Mouse (Mus musculus): ENCODE results near the gene Lexm. TPM values are rescaled to one million over a fixed set of nuclear protein-coding genes. Genes with fewer than 3 reads are reported as not detected.

Gene Lexm
- polyA plus RNA-seq, 1 experiment from 2014 or later = not detected

DNA sequence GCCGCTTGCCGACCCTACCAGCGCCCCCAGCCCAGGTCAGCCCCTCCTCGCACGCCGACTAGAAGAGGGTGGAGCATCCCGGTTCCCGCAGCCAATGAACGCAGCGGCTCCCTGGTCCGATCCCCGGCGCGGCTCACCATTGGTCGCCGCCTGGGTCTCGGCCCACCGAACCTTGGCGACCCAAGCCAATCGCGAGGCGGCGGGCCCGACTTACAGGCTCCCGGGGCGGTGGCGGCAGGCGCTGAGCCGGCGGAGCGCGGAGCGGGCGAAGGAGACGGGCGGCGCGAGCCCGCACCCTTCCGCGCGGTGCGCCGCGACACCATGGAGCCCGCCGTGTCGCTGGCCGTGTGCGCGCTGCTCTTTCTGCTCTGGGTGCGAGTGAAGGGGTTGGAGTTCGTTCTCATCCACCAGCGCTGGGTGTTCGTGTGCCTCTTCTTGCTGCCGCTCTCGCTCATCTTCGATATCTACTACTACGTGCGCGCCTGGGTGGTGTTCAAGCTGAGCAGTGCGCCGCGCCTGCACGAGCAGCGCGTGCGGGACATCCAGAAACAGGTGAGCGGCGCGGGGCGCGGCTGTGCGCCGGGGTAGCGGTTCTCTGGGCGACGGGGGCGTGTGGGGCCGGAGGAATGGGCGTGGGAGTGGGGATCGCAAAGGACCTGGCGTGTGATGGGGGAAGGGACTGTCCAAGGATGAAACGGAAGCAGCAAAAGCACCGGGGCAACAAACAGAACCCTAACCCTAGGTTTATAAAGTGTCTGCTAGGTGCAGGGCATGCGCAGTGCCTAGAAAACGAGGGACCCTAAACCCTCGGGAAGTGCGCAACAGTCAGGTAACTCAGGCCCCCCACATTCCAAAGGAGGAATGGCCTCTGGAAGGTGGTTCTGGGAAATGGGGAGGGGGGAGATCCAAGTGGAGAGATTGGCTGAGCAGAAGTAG, 55.9 kb downstream of the Lexm start, which contains the start of gene Dhcr24:
Dhcr24 (plus strand) TSS at position 193 of the 936 bp plus-strand sequence.
- WGBS = under 1% methylated on average over 89 of the region's 89 CpGs
- no peaks in the 10 kb centered on the region for H3K9me3 ChIP-seq (ENCODE audit: control insufficient read depth)
- peak within 1 kb of the TSS; percentile 94 for H3K4me2 ChIP-seq (replicated peaks; ENCODE audit: low read depth)
- peak; percentile 93 for ATAC-seq
- H3K9ac ChIP-seq (ENCODE audit: low read depth, low read length) = peak within 1 kb of the TSS; percentile 50
- H3K4me1 ChIP-seq (replicated peaks; ENCODE audit: control insufficient read depth, insufficient read depth, low read length) = peaks cover 10% of the 10 kb centered on the region
- H3K27me3 ChIP-seq (replicated peaks; ENCODE audit: control insufficient read depth, insufficient read depth, low read length) = no peaks in the 10 kb centered on the region
- peak within 1 kb of the TSS; percentile 69 for H3K4me3 ChIP-seq (ENCODE audit: low read depth, low read length)
- peaks cover 23% of the 10 kb centered on the region for H3K36me3 ChIP-seq (ENCODE audit: control insufficient read depth, insufficient read depth)
- no peak for TF ChIP-seq CTCF (IDR thresholded peaks at IDR 0.05; ENCODE audit: low read depth)
- H3K27ac ChIP-seq (ENCODE audit: low read depth, low read length) = peak within 1 kb of the TSS; percentile 81

DNA sequence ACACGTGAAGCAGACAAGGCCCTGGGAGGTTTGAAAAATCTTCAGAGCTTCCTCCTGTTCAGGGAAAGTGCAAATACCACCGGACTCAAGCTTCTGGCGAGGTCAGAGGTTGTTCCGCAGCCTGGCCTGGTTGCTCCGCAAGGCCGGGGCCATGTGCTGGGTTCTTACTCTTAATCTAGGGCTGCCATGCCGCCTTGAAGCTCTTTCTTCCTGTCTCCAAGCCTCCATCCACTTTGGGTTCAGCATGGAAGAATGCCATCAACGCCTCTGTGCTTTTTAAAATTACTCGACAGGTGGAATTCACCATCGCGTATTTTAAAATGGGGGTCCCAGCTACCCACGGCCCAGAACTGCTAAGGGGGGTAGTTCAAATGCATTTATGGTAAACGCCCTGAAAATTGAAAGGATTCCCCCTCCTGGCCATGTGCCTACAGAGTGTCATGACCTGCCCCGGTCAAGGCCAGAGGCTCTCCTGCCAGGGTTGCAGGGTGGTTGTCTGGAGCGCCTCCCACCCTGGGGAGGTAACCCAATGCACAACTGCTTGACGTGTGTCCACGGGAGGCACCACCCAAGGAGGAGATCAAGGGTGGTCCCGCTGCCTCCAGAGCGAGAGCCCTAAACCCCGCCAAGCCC, 56.7 kb downstream of the Lexm start:
- peak; percentile 71 for ATAC-seq
- H3K4me2 ChIP-seq (replicated peaks; ENCODE audit: low read depth) = peak overlapping the region; percentile 94
- H3K27ac ChIP-seq (ENCODE audit: low read depth, low read length) = peak overlapping the region; percentile 81
- H3K36me3 ChIP-seq (ENCODE audit: control insufficient read depth, insufficient read depth) = peaks cover 16% of the 10 kb centered on the region
- TF ChIP-seq CTCF (IDR thresholded peaks at IDR 0.05; ENCODE audit: low read depth) = no peak
- no peaks in the 10 kb centered on the region for H3K9me3 ChIP-seq (ENCODE audit: control insufficient read depth)
- no peaks in the 10 kb centered on the region for H3K27me3 ChIP-seq (replicated peaks; ENCODE audit: control insufficient read depth, insufficient read depth, low read length)
- peak overlapping the region; percentile 69 for H3K4me3 ChIP-seq (ENCODE audit: low read depth, low read length)
- H3K4me1 ChIP-seq (replicated peaks; ENCODE audit: control insufficient read depth, insufficient read depth, low read length) = peaks cover 10% of the 10 kb centered on the region
- H3K9ac ChIP-seq (ENCODE audit: low read depth, low read length) = no peak overlapping the region
- WGBS = 3% methylated on average over 19 of the region's 20 CpGs

DNA sequence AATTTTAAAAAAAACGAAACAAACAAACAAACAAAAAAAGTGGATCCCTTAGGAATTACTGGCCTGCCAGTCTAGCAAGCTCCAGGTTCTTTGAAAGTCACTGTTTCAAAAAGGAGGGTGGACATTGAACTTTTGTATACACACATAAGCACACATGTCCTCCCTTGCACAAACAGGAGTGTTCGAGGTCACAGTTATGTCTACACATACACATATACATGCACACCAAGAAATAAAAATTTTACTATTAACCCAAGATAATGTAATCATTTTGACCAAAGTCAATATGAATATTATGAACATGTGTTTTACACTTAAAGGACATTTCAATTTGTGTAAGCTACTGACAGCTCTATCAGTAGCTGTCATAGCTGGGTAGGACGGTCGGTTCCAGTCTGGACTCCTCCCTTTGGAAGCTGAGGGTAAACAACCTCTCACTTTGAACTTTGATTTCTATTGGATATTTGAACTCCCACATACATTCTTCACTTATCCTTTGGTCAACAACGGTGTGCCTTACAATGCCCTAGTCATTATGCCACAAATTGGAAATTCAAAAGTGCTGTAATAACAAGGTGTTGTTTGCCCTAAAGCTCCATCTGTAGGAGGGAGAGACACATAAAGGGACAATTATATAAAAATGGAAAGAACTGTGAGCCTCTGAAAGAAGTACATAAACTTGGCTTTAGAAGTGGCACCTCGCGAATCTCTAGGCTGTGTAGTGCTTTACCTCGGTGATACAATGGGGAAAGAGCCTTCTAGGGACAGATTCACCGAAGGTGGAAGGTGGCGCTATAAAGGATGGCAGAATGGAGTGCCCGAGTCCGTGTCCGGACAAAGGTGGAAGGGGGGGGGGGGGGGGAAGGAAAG, 57.5 kb downstream of the Lexm start:
- peaks cover 10% of the 10 kb centered on the region for H3K4me1 ChIP-seq (replicated peaks; ENCODE audit: control insufficient read depth, insufficient read depth, low read length)
- H3K27ac ChIP-seq (ENCODE audit: low read depth, low read length) = peak overlapping the region; percentile 81
- no peak for TF ChIP-seq CTCF (IDR thresholded peaks at IDR 0.05; ENCODE audit: low read depth)
- H3K36me3 ChIP-seq (ENCODE audit: control insufficient read depth, insufficient read depth) = peaks cover 9% of the 10 kb centered on the region
- H3K27me3 ChIP-seq (replicated peaks; ENCODE audit: control insufficient read depth, insufficient read depth, low read length) = no peaks in the 10 kb centered on the region
- peak overlapping the region; percentile 94 for H3K4me2 ChIP-seq (replicated peaks; ENCODE audit: low read depth)
- 23% methylated on average over 13 of the region's 13 CpGs for WGBS
- H3K9me3 ChIP-seq (ENCODE audit: control insufficient read depth) = no peaks in the 10 kb centered on the region
- H3K9ac ChIP-seq (ENCODE audit: low read depth, low read length) = no peak overlapping the region
- H3K4me3 ChIP-seq (ENCODE audit: low read depth, low read length) = no peak overlapping the region
- peak; percentile 31; the same call in 1 of the 2 replicates for ATAC-seq

DNA sequence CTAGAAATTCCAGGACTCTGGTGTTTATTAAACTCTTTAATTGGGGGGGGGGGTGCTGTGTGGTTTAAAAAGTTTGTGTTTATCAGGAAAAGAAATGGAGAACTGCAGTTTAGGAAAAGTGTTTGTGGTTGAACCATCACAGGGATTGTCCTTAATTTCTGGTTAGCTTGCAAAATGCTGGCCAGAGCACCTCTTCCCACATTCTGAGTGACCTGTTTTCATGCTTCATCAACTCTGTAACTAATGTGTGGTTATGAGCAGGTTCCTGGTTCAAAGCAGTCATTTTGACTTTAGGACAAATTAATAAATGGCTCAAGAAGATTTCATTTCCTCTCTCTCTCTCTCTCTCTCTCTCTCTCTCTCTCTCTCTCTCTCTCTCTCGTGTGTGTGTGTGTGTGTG, 59.1 kb downstream of the Lexm start:
- no CpG with 5 or more reads among the region's 1 CpGs for WGBS

DNA sequence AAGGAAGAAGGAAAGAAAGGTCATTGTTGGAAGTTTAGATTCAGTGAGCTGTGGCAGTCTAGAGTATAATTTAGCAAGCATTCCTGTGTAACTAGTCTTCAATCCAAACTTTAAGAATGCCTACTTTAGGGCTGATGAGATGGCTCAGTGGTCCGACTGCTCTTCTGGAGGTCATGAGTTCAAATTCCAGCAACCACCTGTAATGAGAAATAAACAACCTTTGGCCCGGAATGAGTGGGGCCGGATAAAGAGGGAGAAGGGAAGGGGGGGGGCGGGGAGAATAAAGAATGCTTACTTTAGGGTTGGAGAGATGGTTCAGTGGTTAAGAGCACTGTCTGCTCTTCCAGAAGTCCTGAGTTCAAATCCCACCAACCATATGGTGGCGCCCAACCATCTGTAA, 59.8 kb downstream of the Lexm start:
- no peak for TF ChIP-seq CTCF (IDR thresholded peaks at IDR 0.05; ENCODE audit: low read depth)
- no peak overlapping the region for H3K9ac ChIP-seq (ENCODE audit: low read depth, low read length)
- WGBS = 50% methylated on average over 5 of the region's 5 CpGs

More for the DNA sequence above, 59.1 kb downstream of the Lexm start:
- Histone ChIP-seq H3K4me1 (replicated peaks; ENCODE audit: control insufficient read depth, insufficient read depth, low read length) (peaks cover 10% of the 10 kb centered on the region), H3K4me2 (replicated peaks; ENCODE audit: low read depth) (no peak overlapping the region), H3K9me3 (ENCODE audit: control insufficient read depth) (no peaks in the 10 kb centered on the region), H3K9ac (ENCODE audit: low read depth, low read length) (no peak overlapping the region), H3K4me3 (ENCODE audit: low read depth, low read length) (no peak overlapping the region), H3K36me3 (ENCODE audit: control insufficient read depth, insufficient read depth) (no peaks in the 10 kb centered on the region), H3K27ac (ENCODE audit: low read depth, low read length) (no peak overlapping the region), H3K27me3 (replicated peaks; ENCODE audit: control insufficient read depth, insufficient read depth, low read length) (no peaks in the 10 kb centered on the region)
- ATAC-seq = no peak
- no peak for TF ChIP-seq CTCF (IDR thresholded peaks at IDR 0.05; ENCODE audit: low read depth)

More for the DNA sequence above, 59.8 kb downstream of the Lexm start:
- no peak overlapping the region for H3K4me3 ChIP-seq (ENCODE audit: low read depth, low read length)
- H3K27ac ChIP-seq (ENCODE audit: low read depth, low read length) = no peak overlapping the region
- H3K36me3 ChIP-seq (ENCODE audit: control insufficient read depth, insufficient read depth) = no peaks in the 10 kb centered on the region
- no peak for ATAC-seq
- H3K9me3 ChIP-seq (ENCODE audit: control insufficient read depth) = no peaks in the 10 kb centered on the region
- no peak overlapping the region for H3K4me2 ChIP-seq (replicated peaks; ENCODE audit: low read depth)
- H3K4me1 ChIP-seq (replicated peaks; ENCODE audit: control insufficient read depth, insufficient read depth, low read length) = peaks cover 6% of the 10 kb centered on the region; the same call in 1 of the 2 replicates
- no peaks in the 10 kb centered on the region for H3K27me3 ChIP-seq (replicated peaks; ENCODE audit: control insufficient read depth, insufficient read depth, low read length)

All from intestine, postnatal 0 days (tissue).